Mouse (Mus musculus) cerebellum, adult 2 months (tissue): ENCODE results near the gene Cnn3. TPM values are rescaled to one million over a fixed set of nuclear protein-coding genes. Genes with fewer than 3 reads are reported as not detected.

Source experiments
- DNase-seq, 2 experiments: peaks; one replicate each; pipeline ENCODE4 v3.0.0; 2021
- H3K27ac ChIP-seq: fragments of 200-500 bp; 2 replicates; pipeline ENCODE4 v1.5.1; 2012; ENCODE audit warnings: low read length, control low read depth, inconsistent platforms; ENCODE audit not compliant: insufficient read depth
- H3K27me3 ChIP-seq: fragments of 200-500 bp; 2 replicates; pipeline ENCODE4 v1.6.1; 2012; ENCODE audit warnings: inconsistent platforms, mild to moderate bottlenecking, low read length, moderate library complexity; ENCODE audit not compliant: control insufficient read depth, insufficient read depth
- H3K4me1 ChIP-seq: fragments of 200-500 bp; 2 replicates; pipeline ENCODE4 v1.6.1; 2011; ENCODE audit warnings: low read length; ENCODE audit not compliant: control insufficient read depth, insufficient read depth
- H3K4me3 ChIP-seq: fragments of 200-500 bp; replicated peaks from 2 replicates; pipeline ENCODE3; 2011; ENCODE audit warnings: mild to moderate bottlenecking, low read depth, low read length, control low read depth; ENCODE audit not compliant: insufficient read depth
- CTCF ChIP-seq: fragments of 200-500 bp; IDR thresholded peaks from 2 replicates; pipeline ENCODE4 v1.5.1; 2011; ENCODE audit warnings: low read depth, mild to moderate bottlenecking, control low read depth, low read length, moderate library complexity, borderline replicate concordance; ENCODE audit not compliant: insufficient read depth
- POLR2A ChIP-seq: fragments of 200-500 bp; IDR thresholded peaks from 2 replicates; pipeline ENCODE4 v1.6.1; 2011; ENCODE audit warnings: low read length, control low read depth, borderline replicate concordance; ENCODE audit not compliant: insufficient read depth
- WGBS: fragments of 180-500 bp; shearing (Covaris S2); methylation state at CpG from one replicate; pipeline ENCODE4 v1.1.7; 2018; 5-methylcytosine and 5-hydroxymethylcytosine counted together
- polyA plus RNA-seq: library from polyadenylated mRNA; depleted of rRNA; stranded (reverse); fragments of >200 nt; gene quantifications from 2 replicates; pipeline ENCODE4 v1.2.3, GENCODE M21; 2012; rRNA removed

Cnn3 gene
- polyA plus RNA-seq, 1 experiment, result 170 TPM

DNA sequence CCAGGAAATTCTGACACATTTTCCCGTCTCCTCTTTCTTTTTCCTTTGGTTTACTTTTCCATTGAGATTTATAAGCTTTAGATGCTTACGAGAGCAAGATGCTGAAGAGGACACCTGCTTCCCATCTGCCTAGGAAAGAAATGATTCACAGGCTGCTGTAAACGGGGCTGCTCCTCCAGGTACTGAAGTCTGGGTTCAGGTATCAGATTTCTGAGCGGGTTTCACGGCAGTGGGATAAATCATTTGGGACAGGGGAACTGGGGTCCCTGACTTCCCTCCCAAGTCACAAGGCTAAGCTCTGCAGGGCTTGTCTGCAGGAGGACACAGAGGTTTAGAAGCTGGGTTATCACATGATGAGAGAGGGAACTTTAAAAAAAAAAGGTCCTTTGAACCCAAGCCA lies 65.7 kb downstream of the Cnn3 start:
- Histone ChIP-seq H3K4me3 (no peak overlapping the region), H3K27me3 (no peaks in the 10 kb centered on the region), H3K27ac (no peak overlapping the region), H3K4me1 (no peaks in the 10 kb centered on the region)
- TF ChIP-seq CTCF (no peak), POLR2A (no peak)
- DNase-seq, result no peak
- 71% methylated on average over 5 of the region's 5 CpGs for WGBS

DNA sequence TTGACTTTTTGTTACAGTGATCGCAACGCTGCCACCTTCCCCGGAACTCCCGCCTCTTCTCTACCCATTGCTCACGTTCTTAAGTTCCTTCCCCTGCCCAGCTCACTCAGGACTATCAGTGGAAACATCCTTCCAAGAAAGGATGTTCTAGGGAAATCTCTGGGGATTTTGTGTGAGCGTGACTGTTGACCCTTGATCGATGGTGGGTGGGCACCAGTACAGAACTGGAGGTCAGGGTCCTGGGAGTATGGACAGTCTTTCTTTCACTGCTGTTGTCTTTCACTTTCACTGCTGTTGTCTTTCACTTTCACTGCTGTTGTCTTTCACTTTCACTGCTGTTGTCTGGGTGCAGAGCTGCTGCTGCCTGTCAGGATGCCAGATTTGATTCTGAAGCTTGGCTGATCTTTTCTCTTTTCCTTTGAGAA lies 67.7 kb downstream of the Cnn3 start:
- WGBS, result 62% methylated on average over 7 of the region's 7 CpGs
- Histone ChIP-seq H3K27ac (no peak overlapping the region), H3K4me1 (no peaks in the 10 kb centered on the region), H3K4me3 (no peak overlapping the region), H3K27me3 (no peaks in the 10 kb centered on the region)
- no peak for DNase-seq
- TF ChIP-seq POLR2A (no peak), CTCF (no peak)

DNA sequence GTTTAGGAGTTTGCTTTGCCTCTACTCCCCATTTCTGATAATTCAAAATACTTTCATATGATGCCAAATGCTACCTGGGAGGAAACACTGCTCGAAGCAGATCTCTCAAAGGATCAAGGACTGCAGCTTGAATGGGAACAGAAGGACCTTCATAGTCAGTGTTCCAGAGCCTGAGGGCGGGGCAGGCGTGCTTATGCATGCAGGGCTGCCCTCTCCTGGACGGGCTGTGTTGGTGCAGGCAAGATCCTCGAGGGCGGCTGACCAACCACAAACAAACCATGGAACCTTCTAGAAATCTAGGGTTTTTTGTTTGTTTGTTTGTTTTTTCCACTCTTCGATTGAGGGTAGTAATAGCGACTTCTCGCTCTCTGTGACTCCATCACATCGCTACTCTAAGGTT lies 73.9 kb downstream of the Cnn3 start:
- Histone ChIP-seq H3K27me3 (no peaks in the 10 kb centered on the region), H3K4me3 (no peak overlapping the region), H3K27ac (no peak overlapping the region), H3K4me1 (no peaks in the 10 kb centered on the region)
- WGBS, result 42% methylated on average over 10 of the region's 10 CpGs
- DNase-seq, result peak; percentile 60 to 65
- TF ChIP-seq POLR2A (no peak), CTCF (peak; percentile 86)

DNA sequence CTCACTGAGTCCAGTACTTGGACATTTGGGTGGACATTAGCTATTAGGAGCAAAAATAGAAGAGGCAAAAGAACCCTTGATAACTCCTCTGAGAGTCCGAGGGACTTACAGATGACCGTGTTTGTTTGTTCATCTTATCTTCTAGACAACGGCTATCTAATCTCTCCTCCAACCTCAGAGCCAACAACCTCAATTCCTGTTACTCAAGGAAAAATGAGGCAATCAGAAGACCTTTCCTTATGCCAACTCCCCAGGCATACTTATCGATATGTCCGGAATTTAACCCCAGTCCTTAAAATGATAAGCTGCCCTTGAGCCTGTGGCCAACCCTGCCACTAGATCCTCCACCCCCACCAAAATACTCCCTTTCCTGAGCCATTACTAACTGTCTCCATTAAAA lies 74.4 kb downstream of the Cnn3 start:
- no peak overlapping the region for H3K4me3 ChIP-seq
- whole genome bisulfite sequencing, result 91% methylated on average over 5 of the region's 5 CpGs
- H3K27ac ChIP-seq, result no peak overlapping the region
- H3K4me1 ChIP-seq, result no peaks in the 10 kb centered on the region
- no peak for DNase-seq
- no peaks in the 10 kb centered on the region for H3K27me3 ChIP-seq
- TF ChIP-seq POLR2A (no peak), CTCF (no peak)

DNA sequence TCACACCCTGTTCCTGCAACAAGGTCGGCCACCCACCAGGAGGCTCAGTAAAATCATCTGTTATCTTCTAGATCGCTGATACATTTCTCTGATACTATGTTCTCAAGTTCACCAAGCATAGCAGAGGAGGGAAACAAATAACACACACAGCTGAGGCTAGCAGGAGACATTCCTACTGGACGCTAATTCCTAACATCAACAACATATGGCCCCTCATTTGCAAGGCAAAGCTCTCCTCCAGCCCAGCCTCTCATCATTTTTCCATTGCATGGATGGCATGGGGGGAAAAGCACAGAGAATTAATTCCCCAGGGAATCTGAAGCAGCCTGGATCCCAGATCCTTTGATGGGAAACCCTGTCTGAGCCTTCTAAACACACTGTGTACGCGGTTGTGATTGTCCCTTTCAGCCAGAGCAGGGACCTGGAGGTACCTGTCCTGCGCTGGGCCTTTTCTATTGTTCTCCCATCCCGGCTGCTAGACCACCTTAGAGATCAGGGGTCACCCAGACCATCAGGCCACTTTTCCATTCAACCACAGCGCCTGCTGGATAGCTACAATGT lies 78.7 kb downstream of the Cnn3 start:
- WGBS, result 72% methylated on average over 8 of the region's 8 CpGs
- no peak for TF ChIP-seq POLR2A
- no peak for TF ChIP-seq CTCF
- H3K27me3 ChIP-seq, result no peaks in the 10 kb centered on the region

DNA sequence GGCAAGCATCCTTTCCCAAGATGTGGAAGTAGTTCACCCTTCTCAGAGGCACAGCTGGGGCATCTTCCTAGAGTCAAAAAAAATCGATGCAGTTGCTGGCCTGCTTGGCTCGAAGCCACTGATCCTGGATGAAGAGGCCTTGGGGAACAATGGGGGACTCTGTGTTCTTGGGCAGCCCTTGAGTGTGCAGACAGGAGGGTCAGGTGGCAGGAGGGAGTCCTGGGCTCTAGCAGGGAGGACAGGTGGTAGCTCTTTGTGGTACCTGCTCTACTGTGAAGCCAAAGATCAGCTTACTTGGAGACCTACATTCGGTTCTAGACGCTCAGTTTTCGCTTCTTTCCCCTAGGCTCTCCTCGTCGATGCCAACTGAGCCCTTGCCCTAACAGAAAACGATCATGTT lies 79.9 kb downstream of the Cnn3 start:
- no peaks in the 10 kb centered on the region for H3K27me3 ChIP-seq
- no peak overlapping the region for H3K27ac ChIP-seq
- TF ChIP-seq CTCF, result no peak
- TF ChIP-seq POLR2A, result no peak

More for the DNA sequence above, 78.7 kb downstream of the Cnn3 start:
- DNase-seq, result no peak
- H3K4me1 ChIP-seq, result no peaks in the 10 kb centered on the region
- no peak overlapping the region for H3K4me3 ChIP-seq
- H3K27ac ChIP-seq, result no peak overlapping the region

DNA sequence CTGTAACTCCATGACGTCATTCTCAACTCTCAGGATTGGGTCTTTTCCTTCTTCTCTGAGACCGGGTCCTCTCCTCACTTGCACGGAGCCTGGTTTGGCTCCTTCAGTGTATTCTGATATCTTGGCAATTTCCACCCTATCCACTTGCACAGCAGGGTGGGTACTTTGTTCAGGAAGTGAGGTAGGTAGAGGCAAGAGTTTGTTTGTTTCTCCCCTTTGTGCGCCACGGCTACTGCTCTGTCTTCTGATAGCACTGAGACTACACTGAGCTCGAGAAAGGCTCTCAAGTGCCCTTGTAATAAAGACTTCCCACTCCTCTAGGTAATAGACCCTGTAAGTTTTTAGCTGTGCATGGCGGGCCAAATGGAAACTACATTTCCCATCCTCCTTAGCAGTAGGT lies 80.5 kb downstream of the Cnn3 start:
- no peaks in the 10 kb centered on the region for H3K4me1 ChIP-seq
- H3K27ac ChIP-seq, result no peak overlapping the region
- WGBS, result 91% methylated on average over 7 of the region's 7 CpGs
- no peak overlapping the region for H3K4me3 ChIP-seq
- DNase-seq, result no peak
- TF ChIP-seq POLR2A, result no peak
- no peak for TF ChIP-seq CTCF
- H3K27me3 ChIP-seq, result no peaks in the 10 kb centered on the region

More for the DNA sequence above, 79.9 kb downstream of the Cnn3 start:
- H3K4me3 ChIP-seq, result no peak overlapping the region
- WGBS, result 68% methylated on average over 8 of the region's 8 CpGs
- no peak for DNase-seq
- H3K4me1 ChIP-seq, result no peaks in the 10 kb centered on the region

DNA sequence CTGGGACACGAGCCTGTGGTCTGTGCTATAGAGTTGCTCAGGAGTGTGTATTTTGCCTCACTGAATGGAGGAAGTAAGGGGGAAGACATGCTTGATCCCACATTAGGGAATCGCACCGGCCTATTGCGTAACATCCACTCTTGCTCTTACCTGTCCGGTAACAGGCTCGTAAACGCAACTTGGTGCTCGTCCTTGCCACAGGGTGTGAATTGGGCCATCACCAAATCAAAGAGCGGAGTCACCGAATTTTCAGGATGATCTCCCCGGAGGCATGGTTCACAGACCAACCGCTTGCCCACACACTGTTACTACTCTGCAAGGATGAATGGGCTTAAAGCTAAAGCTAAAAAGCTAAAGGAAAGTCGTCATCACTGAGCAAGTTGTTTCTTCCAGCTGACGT lies 81.4 kb downstream of the Cnn3 start:
- Histone ChIP-seq H3K4me3 (no peak overlapping the region), H3K27me3 (no peaks in the 10 kb centered on the region), H3K4me1 (no peaks in the 10 kb centered on the region), H3K27ac (no peak overlapping the region)
- TF ChIP-seq POLR2A, result no peak
- no peak for TF ChIP-seq CTCF
- 94% methylated on average over 14 of the region's 14 CpGs for WGBS
- no peak for DNase-seq

Other genes starting within 250 kb of the Cnn3 start
- 31.2 and 35.4 TPM in 2 replicates for gene Tmem56, start 143.4 kb upstream of the Cnn3 start, polyA plus RNA-seq
- gene Alg14, start 134.7 kb upstream of the Cnn3 start, polyA plus RNA-seq, result 24.6 and 27.1 TPM in 2 replicates
- gene Slc44a3, start 105.9 kb downstream of the Cnn3 start, polyA plus RNA-seq, result 0.51 and 0.52 TPM in 2 replicates
- gene 4930432M17Rik, start 244.3 kb downstream of the Cnn3 start, polyA plus RNA-seq, result not detected in 2 replicates